Mouse (Mus musculus) frontal cortex, postnatal 14 days (tissue): ENCODE results near the gene Kdm4b.

Experiments
- DNase-seq, 2 experiments: peaks; one replicate each; pipeline ENCODE4 v3.0.0; 2022; ENCODE audit warnings: low spot score in 2 of 2

The Kdm4b gene

DNA sequence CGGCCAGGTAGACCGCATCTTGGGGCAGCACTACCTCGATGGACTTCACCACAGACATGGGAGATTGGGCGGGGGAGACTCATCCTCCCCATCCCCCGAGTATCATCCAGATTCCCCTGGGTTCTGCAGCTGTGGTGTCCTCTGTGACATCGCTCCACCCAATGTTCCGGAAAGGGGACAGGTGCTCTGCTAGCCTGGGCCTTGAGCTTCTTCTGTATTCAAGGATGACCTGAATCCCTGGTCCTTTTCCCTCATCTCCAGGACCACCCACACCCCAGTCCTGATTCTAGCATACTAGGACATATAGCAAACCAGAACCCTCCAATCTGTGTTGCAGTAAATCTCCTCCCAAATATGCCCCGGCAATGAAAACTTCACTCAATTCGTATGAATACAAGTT lies 25.7 kb upstream of the Kdm4b start, which contains the start of gene Arrdc5:
Arrdc5 (minus strand) TSS at position 101 of the 400 bp plus-strand sequence.
- no peak for DNase-seq

DNA sequence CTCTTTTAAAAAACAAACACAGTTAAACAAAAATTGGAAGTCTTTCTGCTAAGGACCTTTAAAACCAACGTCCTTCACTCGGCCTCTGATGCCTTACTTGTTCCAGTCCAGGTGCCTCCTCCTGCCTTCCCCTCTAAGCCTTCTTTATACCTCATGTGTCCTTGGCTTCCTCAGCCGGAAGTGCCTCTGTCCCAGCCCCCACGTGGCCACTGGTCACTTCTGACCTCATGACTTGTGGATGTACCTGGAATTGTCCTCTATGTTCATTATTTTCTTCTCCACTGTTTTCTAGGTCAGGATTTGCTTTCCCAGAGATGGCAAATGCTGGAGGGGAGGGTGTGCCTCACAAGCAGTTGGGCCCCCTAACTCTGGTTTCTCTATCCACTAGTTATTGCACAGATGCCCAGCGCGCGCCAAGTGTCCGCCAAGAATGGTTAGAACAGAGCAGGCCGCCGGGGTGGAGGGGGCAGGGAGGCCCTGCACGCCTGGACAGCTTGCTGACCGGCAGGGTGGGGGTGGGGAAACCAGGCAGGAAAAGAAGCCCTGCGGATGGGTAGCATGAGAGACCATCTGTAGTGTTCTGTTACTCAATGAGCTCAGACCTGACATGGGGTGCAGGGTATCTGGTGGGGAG lies 23.4 kb upstream of the Kdm4b start:
- no peak for DNase-seq

DNA sequence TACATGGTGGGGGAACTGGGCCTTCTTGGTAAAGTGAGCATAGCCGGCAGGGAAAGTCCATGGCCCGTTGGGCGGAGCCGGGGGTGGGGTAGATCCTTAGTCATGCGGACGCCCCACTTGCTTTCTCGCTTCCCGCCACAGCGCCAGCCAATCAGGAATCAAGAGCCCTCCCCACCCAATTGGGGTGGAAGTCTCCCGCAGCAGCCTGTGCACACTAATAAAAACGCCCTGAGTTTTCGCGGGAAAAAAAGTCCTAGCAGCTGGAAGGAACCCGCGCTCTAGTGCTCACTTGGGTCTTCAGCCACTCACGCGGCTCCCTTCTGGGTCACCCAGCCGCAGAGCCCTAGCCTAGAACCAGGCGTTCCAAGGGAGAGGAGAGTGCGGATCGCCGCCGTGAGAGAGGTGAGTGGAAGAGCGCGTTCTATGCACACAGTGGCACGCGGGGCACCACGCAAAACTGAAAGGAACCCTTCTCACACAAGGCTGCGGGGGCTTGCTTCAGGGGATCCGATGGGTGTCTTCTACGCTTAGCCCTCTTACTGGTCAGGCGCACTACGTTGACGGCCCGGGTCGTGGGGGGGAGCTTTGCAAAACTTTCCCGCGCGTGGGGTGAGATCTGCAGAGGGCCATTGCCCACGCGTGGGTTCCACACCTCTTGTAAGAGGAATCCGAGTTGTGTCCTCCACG lies 22.6 kb upstream of the Kdm4b start, which contains the start of gene Uhrf1:
Uhrf1 (plus strand) TSS at position 162 of the 687 bp plus-strand sequence.
- DNase-seq: no peak

DNA sequence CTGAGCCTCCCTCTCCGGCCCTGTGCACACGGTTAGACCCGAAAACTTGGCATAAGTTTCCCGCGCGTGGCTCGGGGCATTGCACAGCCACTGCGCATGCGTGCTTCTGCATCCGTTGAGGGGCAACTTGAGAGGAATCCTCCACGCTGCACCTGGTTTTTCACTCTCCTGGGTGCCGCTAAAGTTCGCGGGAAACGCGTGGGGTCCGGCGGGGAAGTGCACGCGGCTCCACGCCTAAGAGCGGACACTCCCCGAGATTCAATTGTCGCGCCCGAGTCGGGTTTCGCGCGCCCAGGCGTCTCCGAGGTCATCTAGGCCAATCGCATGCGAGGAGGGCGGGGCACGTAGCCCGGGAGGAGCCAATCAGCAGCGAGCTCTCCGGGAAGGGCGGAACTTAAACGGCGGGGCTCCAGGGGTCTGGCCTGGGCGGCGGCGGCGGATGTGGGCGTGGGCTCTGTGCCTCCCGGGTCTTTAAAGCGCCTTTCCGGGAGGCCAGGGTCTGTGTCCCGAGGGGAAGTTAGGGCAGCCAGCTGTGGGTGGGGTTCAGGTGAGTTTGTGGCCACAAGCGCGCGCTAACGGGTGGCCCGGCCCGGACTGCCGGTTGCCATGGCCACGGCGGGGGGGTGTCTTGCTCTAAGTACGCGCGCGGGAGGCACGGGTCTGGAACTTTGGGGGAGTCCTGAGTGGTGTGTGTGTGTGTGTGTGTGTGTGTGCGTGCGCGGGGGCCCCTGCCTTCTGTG lies 21.8 kb upstream of the Kdm4b start:
- peak; percentile 84 to 90 for DNase-seq

DNA sequence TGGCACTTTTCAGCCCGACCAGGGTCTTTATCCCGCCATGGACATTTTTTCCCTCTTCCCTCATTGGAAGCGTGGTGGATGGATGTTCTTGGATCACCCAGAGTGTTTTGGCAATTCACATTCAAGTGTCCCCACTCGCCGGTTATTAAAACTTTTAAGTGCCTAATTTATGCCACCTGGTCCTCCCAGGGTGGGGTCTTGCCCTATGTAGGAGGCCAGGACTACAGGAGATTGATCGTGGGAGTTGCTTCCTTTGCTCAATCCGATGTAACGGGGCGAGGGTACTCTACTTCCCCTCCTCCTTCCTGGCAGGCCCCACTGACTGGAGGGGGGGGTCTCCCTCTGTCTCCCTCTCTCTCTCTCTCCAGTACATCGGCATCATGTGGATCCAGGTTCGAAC lies 21.1 kb upstream of the Kdm4b start:
- no peak for DNase-seq

DNA sequence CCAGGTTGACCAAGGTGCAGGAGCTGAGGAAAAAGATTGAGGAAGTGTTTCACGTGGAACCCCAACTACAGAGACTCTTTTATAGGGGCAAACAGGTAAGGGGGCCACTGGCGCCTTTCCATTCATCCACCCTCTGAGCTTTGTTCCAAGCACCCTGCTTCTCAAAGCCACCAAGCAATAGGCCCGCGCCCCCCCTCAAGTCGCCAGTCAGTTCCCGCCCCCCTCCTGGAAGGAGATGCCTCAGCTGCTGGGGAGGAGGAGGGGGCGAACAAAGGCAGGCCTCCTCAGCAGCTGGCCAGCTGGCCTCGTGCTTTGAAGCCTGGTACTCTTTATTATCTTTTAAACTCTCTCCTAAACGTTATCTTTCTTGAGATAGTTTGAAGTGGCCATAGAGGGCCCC lies 20.7 kb upstream of the Kdm4b start:
- DNase-seq: no peak

DNA sequence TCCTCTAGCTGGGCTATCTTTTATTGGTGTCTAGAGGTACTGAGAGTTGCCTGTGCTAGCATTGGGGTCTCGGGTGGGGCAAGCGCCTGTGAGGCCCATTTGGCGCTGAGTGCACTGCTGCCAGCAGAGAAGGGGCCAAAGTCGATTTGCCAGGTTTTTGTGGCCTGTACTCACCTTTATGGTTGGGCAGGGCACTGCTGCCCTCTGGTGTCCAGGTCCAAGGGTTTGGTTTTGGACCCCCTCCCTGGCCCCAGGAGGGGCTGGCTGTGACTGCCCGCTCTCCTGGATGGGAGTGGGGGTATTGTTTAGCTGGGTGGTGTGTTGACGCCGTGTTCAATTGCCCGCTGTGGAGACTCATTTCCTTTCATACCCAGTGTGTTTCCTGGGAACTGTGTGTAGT lies 20.0 kb upstream of the Kdm4b start:
- no peak for DNase-seq

DNA sequence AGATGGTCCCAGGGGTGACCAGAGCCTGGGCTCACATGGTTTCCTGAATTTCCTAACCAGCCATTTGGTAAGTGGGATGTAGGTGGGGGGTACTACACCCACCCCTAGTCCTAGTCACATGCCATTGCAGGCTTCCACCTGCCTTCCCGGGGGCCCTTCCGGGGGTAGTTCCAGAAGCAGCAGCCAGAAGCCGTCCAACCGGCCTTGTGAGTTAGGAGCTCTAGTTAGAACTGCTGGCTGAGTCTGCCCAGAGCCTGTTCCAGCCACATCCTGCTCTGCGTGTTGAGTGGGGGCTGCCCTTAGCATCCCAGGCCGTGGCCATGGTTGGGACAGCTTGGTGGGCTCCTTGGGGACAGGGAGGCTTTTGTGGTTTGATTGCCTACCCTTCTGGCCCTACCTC lies 17.8 kb upstream of the Kdm4b start:
- DNase-seq: no peak

DNA sequence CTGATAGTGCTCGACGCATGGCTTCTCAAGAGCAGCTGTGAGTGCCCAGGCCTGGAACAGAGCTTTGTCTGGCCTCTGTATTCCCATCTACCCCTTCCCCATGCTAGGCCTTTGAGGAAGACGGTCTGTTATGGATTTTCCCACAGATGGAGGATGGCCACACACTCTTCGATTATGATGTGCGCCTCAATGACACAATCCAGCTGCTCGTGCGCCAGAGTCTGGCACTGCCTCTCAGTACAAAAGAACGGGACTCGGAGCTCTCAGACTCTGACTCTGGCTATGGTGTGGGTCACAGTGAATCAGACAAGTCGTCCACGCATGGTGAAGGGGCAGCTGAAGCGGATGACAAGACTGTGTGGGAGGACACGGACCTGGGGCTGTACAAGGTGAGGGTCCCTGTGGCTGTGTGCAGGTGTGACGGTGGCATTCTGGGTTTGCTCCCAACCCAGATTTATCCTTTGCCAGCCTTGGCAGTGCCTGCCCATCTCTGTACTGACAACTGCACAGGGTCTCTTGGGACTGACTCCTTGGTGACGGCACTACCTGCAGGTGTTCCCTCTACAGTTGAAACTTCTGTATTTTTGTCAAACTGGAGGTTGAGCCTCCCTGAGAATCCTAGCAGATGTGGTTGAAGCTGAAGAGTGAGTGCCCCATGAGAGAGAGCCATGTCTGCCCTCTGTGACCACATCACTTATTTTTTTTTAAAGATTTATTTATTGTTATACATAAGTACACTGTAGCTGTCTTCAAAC lies 16.5 kb upstream of the Kdm4b start:
- no peak for DNase-seq

DNA sequence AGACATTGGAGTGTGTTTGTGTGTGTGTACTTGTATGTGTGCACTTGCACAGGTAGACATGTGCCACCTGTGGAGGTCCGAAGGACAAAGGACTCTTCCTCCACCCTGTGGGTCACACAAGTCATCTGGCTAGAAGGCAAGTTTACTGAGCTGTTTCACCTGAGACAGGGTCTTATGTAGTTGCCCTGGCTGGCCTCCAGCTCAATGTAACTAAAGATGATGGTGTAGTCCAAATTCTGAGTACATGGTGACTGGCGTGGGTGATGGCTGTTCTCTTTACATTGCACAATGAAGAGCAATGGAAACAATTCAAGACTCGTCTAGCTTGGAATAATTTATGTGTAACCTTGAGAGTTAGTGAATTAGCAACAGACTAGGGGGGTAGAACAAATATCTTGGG lies 1.4 kb upstream of the Kdm4b start:
- no peak for DNase-seq

DNA sequence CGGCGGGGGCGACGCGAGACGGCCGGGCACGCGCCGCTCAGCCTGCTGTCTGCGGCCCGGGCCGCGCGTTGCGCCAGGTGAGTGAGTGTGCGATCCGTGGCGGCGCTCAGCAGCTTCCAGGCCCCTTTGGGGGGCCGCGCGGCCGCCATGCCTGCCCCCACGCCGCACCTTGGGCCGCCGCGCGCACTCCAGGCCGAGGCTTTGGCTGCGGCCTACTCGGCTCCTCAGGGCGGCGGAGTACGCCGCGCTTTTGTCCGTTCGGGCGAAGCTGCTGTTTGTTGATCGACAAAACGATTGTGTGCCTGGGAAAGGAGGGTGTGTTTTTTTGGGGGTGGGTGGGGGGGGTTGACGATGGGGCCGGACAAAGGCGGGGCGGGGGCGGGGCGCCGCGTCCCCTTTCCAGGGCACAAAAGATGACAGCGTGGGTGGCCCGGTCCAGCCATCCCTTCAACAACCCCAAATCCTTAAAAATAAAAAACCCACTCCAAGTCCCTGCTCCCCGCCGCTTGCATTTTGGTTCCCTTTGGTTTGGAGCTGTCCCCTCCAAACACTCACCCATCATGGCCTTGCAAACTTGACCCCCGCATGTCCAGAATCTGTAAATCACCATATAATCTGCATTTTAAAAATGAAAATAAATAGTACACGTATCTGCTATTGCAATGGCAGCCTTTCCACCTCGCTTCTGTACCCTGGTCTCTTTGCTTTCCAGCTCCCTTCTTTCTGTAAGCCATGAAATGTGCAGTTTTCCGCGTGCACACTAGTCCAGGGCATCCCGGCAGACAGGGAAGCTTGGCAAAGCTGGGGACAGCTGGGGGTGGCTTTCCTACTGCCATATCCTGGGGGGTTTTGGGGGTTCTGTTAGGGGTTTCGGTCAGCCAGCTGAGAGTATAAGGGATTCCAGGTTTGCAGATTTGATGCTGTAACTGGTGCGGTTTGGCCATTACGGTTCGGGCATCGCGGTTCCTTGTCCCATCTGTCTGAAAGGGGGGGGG lies 588 bp downstream of the Kdm4b start:
- DNase-seq: no peak

DNA sequence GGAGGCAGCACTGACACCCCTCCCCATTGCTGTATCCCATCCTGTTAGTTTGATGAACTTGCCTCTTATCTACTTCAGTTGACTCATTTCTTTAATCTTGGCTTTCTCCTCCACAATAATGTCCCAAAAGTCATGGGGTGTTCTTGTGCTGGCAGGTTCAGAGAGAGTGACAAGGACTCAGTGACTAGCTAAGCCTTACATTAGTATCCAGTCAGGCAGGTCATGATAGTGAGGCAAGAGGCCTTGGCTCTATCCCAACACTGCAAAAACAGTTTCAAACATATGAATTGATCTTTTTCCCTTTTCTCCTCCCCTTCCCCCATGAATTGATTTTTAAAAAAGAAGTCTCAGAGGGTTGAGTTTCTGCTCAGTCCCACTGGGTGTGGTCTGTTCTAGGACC lies 3.4 kb downstream of the Kdm4b start:
- no peak for DNase-seq

DNA sequence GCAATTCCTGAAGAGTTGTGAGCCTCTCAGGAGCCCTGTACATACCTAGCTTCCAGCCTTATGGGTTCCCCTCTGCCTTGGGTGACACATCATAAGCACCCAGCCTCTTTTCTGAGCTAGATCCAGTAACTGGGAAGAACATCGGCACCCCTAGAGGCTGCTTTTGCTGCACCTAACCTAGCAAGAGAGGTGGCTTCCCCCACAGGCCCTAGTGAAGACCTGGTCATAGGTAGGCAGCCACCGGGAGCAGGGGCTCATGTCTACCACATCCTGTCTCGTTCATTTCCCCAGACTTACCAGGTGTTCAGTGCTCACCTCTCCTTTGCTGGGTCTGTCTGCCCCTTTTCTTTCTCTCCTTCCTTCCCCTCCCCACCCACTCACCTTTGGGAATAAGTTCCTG lies 4.5 kb downstream of the Kdm4b start:
- DNase-seq: no peak

DNA sequence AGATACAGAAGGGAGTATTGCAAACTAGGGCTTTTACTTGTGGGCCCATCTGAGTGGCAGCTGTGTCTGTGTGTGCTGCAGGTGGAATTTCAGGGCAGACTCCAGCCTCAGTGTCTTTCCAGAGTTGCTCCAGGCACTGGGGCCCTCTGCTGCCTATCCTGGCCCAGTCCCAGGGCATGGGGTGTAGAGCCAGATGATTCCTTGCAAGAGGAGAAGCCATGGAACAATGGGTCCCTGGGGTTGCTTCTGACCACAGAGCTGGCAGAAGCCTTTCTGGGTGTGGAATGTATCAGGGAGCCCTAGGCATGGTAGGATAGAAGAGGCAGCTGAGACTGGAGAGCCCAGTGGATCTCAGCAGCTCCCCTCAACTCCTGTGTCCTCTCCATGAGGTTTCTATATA lies 5.4 kb downstream of the Kdm4b start:
- no peak for DNase-seq

DNA sequence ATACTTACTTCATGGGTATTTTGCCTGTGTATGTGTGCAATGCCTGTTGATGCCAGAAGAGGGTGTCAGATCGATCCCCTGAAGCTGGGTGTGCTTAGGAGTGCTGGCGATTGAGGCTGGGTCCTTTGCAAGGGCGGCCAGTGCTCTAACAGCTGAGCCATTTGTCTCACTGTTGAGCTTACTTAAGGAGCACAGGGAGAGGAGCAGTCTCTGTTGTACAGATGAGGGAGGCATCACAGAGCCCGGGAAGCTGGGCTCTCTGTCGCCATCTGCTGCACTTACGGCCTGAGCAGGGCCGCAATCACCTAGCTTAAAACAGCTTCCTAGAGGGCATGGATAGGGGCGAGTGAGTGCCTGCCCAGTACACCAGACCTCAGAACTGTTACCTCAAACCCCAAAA lies 7.1 kb downstream of the Kdm4b start:
- DNase-seq: no peak

DNA sequence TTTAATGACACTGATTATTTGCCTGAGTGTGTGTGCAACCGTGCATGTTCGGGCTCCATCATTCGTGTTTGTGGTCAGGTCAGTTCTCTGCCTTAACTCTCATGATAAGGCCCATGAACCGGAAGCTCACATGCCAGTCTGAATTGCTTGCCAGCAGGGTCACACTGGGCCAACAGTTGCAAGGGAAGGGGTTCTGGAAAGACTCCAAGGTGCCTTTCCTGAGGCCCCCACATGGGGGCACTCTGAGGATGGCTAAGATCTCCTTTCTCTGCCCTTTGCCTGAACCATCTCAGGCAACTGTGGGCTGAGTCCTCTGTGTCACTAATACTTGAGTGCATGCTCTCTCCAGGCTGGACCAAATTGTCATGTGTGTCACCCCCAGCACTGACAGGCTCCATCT lies 11.3 kb downstream of the Kdm4b start:
- DNase-seq: peak in 1 of 2 experiments; percentile 42

DNA sequence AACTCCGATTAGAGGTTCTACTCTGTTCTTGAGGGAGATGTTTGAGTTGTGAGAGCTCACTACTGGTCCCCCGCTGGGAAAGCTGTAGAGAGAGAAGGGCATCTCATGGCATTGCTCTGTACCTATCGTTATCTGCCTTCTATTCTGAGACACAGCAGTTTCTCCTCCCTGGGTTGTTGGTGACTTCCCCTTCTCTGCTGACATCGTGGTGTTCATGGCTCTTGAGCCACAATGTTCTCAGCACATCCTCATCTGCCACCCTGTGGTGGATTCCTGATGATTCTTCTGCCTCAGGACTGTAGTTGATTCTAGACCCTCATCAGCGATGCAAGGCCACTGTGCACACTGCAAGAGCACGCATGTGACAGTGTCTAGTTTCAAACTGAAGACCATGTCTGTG lies 11.9 kb downstream of the Kdm4b start:
- no peak for DNase-seq

DNA sequence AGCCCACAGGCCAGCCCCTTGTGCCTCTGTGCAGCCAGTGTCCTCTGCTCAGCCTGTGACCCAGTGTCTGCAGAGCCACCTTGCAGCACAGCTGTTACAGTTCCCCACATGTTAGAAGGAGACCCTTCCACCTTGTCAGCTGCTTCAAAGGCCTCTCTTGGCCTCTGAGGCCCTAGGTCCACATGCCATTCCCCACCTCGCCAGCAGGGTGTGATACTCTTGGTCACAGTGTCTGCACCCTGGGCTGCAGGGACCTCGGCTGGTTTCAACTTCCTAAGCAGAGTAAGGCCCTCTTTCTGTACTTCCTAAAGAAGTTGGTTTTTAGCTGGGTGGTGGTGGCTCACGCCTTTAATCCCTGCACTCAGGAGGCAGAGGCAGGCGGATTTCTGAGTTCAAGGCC lies 13.0 kb downstream of the Kdm4b start:
- DNase-seq: no peak

DNA sequence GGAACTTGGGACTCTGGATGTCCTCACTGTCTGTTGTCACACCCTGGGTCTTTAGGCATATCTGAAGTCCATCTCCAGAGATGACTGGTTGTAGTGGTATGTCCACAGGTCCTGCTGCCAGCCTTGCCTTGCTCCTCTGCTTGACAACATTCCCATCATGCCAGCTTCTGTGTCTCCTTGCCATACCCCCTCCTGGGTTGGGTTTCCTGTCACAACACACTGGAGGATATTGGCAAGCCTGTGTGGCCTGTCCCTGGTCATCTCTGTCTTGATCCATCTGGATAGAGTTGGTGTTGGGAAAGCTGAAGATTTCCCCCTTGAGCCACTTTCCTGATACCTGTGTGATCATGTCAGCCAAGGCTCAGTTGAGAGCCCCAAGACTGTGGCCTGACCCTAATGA lies 14.9 kb downstream of the Kdm4b start:
- DNase-seq: no peak

DNA sequence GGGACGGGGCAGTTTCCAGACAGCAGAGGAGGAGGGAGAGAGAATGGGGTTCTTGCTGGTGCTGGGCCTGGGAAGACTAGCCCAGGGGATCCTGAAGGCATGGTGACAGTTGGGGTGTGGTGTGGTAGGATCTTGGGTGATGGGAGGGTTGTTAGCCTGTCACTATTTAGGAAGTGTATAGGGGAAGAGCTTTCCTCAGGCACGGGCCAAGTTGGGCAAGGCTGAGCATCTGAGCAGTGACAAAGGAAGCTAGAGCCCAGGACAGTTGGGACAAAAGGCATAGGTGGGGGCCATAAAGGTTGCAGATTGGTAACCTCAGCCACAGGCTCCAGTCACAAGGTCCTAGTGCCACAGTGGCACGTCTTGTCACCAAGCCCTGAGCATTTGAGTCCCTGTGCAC lies 17.6 kb downstream of the Kdm4b start:
- no peak for DNase-seq

DNA sequence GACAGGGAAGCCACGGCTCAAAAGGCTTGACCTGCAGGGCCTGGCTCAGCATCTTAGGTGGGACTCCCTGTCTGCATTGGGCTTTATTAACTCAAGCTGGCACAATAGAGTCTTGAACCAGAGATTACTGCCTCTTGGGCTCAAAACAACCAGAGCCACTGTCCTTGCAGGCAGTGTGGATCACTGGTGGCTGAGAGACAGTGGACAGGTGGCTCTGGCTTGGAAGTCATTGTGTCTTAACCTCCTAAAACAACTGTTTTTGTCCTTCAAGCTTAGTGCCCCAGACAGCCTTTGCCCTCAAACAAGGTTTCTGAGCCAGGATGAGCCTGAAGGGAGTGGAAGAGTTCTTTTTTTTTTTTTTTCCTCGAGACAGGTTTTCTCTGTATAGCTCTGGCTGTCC lies 19.5 kb downstream of the Kdm4b start:
- DNase-seq: no peak
